Mouse (Mus musculus) adrenal gland, postnatal 36 days (tissue): Measurements from ENCODE around the gene Opn5. TPM values are rescaled to one million over a fixed set of nuclear protein-coding genes. Genes with fewer than 3 reads are reported as not detected.

Source experiments
- total RNA-seq, 2 experiments: library from RNA; stranded (reverse); gene quantifications; 2 replicates each; pipeline ENCODE4 v1.2.3; 2021

Opn5 gene
- total RNA-seq, 2 experiments from 2014 or later = not detected

Other genes with a start within 250 kb of the Opn5 start
- under 1 TPM in 1 of 2 experiments, not detected in 1; 0.13 TPM for gene Adgrf4, start 80.9 kb upstream of the Opn5 start, total RNA-seq
- not detected for gene Adgrf2, start 130.8 kb upstream of the Opn5 start, total RNA-seq